Mouse (Mus musculus) thymus, adult 18-20 months (tissue): ENCODE measurements at regions not wholly inside any gene's neighbourhood (a gene's known extent, or its start where the extent isn't known, plus 50 kb on each side); places are given as distances from the start of the nearest gene placed in this dataset.

ENCODE experiments used
- DNase-seq, 2 experiments: peaks; one replicate each; pipeline ENCODE4 v3.0.0; 2022; ENCODE audit warnings: mixed read lengths in 2 of 2

- DNase-seq, result no peak
Observed at GRCm38 (mm10) chr15:95714408-95714807, 58.6 kb upstream of the Dbx2 start.

DNA sequence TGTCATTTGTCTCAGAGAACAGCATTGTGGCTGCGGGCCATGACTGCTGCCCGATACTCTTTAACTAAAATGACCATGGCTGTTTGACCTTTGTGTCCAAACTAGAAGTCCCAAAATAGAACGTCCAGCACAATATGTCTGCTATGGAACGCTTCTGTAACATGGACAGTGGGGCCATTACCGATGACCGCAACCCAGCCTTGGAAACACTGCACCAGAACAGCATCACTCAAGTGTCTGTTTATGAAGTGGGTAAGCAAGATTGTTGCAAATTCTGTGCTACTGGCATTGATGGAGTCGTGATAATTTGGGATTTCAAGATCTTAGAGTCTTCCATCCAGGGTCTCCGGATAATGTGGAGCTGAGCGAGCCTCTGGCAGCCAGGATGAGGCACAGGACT lies 60.2 kb upstream of the Dbx2 start:
- no peak for DNase-seq

DNA sequence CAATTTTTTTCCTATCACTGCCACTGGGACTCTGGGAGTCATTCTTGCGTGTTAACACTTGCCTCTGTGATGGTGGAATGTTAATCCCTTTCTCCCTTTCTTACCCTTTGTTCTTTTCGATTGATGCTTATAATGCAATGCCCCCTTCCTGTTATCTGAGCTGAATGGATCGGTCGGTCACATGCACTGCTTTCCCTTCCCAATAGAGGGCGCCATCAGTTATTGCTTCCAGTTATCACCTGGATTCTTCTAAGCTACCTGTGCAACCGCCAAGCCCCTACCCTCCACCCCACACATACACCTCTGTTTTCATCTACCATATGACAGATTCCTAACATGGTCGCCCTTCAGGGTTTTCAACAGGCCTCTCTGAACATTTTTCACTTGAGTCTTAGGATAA lies 66.9 kb upstream of the Ano6 start:
- no peak for DNase-seq

GRCm38 (mm10) chr15:95725866-95726265 lies 64.8 kb upstream of the Ano6 start:
- DNase-seq, result peak; percentile 83 to 92

GRCm38 (mm10) chr15:95726516-95726915 lies 64.1 kb upstream of the Ano6 start:
- DNase-seq, result no peak

DNA sequence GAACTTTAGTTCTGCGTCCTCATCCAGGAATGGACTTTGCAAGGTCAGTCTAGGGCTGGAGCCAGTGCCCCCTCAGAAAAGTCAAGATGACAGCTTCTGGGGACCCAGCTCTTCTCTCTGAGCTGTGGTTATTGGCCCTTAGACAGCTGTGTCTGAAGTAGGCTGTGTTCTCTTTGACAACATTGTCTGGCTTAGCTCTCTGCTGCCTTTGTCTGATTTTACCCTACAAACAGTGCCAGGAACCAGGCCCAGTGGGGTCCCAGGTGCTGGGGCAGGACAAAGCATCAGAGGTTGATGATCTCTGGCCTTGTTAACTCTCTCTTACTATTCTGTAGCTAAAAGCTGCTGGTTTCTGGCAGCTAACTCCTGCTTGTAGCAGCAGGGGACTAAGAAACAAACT lies 54.9 kb upstream of the Ano6 start:
- DNase-seq, result peak in 1 of 2 experiments; percentile 26
